Mouse (Mus musculus) intestine, postnatal 0 days (tissue): ENCODE measurements around the gene Cfap73. TPM values are rescaled to one million over a fixed set of nuclear protein-coding genes. Genes with fewer than 3 reads are reported as not detected.

Experiments used
- ATAC-seq: fragments of 200-750 bp; cut with Nextera tagmentation; 2 replicates; pipeline ENCODE4 v1.8.0; 2017; ENCODE audit warnings: mild to moderate bottlenecking, moderate TSS enrichment, moderate library complexity
- H3K27ac ChIP-seq: fragments of 300-500 bp; sonication (generic); 2 replicates; pipeline ENCODE4 v1.5.1; 2014; ENCODE audit warnings: mild to moderate bottlenecking, low read depth, low read length, moderate library complexity
- H3K27me3 ChIP-seq: fragments of 300-500 bp; sonication (generic); replicated peaks from 2 replicates; pipeline ENCODE4 v1.6.1; 2014; ENCODE audit warnings: low read length, mixed read lengths; ENCODE audit not compliant: control insufficient read depth, insufficient read depth
- H3K36me3 ChIP-seq: fragments of 300-500 bp; sonication (generic); 2 replicates; pipeline ENCODE4 v1.6.1; 2014; ENCODE audit warnings: mild to moderate bottlenecking, moderate library complexity; ENCODE audit not compliant: control insufficient read depth, insufficient read depth
- H3K4me1 ChIP-seq: fragments of 300-500 bp; sonication (generic); replicated peaks from 2 replicates; pipeline ENCODE4 v1.6.1; 2014; ENCODE audit warnings: antibody characterized with exemption, low read length, mixed read lengths; ENCODE audit not compliant: control insufficient read depth, insufficient read depth
- H3K4me2 ChIP-seq: fragments of 300-500 bp; sonication (generic); replicated peaks from 2 replicates; pipeline ENCODE4 v1.6.1; 2014; ENCODE audit warnings: low read depth, mild to moderate bottlenecking, moderate library complexity
- H3K4me3 ChIP-seq: fragments of 300-500 bp; sonication (generic); 2 replicates; pipeline ENCODE4 v1.5.1; 2014; ENCODE audit warnings: low read depth, low read length
- H3K9ac ChIP-seq: fragments of 300-500 bp; sonication (generic); 2 replicates; pipeline ENCODE4 v1.6.1; 2014; ENCODE audit warnings: mild to moderate bottlenecking, low read depth, low read length
- H3K9me3 ChIP-seq: fragments of 300-500 bp; sonication (generic); 2 replicates; pipeline ENCODE4 v1.6.1; 2016; ENCODE audit warnings: mixed run types; ENCODE audit not compliant: control insufficient read depth
- CTCF ChIP-seq: sonication (generic); IDR thresholded peaks from 2 replicates; pipeline ENCODE4 v1.5.1; 2016; ENCODE audit warnings: low read depth, mild to moderate bottlenecking, control low read depth, antibody characterized with exemption, moderate library complexity
- WGBS: fragments of 180-500 bp; shearing (Covaris S2); extraction: QIAGEN DNeasy Blood & Tissue Kit; methylation state at CpG from one replicate; pipeline ENCODE4 v1.1.7; 2014; 5-methylcytosine and 5-hydroxymethylcytosine counted together
- polyA plus RNA-seq: library from polyadenylated mRNA; unstranded; fragments of >200 nt; fragmentation: Nextera tagmentation; extraction: Ambion mirVana; gene quantifications from 2 replicates; pipeline ENCODE4 v1.2.1, GENCODE M21; 2015

Gene Cfap73
- polyA plus RNA-seq, 1 experiment from 2014 or later: not detected

DNA sequence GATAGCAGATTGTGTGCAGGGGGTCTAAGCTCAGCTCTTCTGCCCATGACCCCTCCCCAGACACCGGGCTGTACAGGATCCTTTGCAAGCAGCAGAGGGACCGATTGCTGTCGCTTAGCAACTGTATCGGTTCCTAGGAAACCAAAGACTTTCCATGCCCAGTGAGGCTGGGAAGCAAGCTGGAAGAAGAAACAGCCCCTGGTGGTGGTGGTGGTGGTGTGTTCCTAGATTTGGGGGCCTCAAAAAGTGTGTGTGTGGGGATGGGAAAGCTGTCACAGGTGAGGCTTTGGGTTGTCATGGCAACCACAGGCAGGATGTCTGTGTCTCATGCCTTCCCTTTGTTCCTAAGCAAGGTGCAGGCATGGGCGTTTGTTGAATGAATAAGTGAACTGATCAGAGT is 26.8 kb upstream of the Cfap73 start:
- Histone ChIP-seq H3K27ac (no peak overlapping the region), H3K27me3 (0 out of 2 replicates have a peak, but pooled peaks cover 6% of the 10 kb centered on the region), H3K4me3 (no peak overlapping the region), H3K9ac (no peak overlapping the region), H3K4me1 (no peaks in the 10 kb centered on the region), H3K4me2 (no peak overlapping the region), H3K9me3 (no peaks in the 10 kb centered on the region), H3K36me3 (no peaks in the 10 kb centered on the region)
- WGBS: 37% methylated on average over 5 of the region's 5 CpGs
- no peak for TF ChIP-seq CTCF
- no peak for ATAC-seq

DNA sequence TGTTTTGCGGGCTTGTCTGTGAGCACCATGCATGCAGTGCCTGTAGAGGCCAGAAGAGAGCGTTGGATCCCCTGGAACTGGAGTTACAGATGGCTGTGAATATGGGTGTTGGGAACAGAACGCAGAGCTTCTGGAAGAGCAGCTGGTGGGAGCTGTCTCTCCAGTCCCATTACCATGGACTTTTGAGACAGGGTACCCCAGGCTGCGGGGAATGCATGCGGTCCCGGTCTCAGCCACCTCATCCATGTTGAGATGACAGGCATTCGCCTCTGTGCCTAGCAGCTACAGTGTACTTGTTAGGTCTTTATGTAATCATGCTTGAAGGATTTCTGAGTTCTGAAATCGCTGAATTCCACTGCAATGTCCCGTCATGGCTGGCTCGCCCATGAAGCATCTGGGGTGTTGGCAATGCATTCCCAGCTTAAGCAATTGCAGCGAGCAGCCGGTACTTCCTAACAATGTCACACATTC is 22.3 kb upstream of the Cfap73 start:
- ATAC-seq: no peak
- Histone ChIP-seq H3K4me2 (no peak overlapping the region), H3K4me1 (no peaks in the 10 kb centered on the region), H3K4me3 (no peak overlapping the region), H3K9ac (no peak overlapping the region), H3K36me3 (no peaks in the 10 kb centered on the region), H3K27ac (no peak overlapping the region), H3K9me3 (no peaks in the 10 kb centered on the region), H3K27me3 (0 out of 2 replicates have a peak, but pooled peaks cover 4% of the 10 kb centered on the region)
- TF ChIP-seq CTCF: no peak
- 75% methylated on average over 12 of the region's 12 CpGs for WGBS

DNA sequence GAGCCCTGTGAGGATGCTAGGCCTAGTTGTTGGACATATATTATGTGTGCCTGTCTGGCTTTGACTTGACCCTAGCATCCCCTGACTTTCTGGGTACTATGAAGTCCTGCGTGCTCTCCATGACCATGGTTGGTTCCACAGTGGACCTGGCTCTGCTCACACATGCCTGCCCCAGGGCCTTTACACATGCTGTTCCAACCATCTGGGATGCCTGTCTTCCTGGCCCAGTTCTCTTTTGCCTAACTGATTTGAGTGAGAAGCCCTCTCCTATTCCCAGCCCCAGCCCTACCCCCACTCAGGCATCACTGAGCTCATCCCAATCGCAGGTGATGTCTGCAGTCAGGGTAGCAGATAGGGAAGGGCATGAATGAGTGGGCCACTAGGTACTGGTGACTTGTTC is 19.8 kb upstream of the Cfap73 start:
- TF ChIP-seq CTCF: no peak
- WGBS: 88% methylated on average over 2 of the region's 2 CpGs
- no peak overlapping the region for H3K9ac ChIP-seq

DNA sequence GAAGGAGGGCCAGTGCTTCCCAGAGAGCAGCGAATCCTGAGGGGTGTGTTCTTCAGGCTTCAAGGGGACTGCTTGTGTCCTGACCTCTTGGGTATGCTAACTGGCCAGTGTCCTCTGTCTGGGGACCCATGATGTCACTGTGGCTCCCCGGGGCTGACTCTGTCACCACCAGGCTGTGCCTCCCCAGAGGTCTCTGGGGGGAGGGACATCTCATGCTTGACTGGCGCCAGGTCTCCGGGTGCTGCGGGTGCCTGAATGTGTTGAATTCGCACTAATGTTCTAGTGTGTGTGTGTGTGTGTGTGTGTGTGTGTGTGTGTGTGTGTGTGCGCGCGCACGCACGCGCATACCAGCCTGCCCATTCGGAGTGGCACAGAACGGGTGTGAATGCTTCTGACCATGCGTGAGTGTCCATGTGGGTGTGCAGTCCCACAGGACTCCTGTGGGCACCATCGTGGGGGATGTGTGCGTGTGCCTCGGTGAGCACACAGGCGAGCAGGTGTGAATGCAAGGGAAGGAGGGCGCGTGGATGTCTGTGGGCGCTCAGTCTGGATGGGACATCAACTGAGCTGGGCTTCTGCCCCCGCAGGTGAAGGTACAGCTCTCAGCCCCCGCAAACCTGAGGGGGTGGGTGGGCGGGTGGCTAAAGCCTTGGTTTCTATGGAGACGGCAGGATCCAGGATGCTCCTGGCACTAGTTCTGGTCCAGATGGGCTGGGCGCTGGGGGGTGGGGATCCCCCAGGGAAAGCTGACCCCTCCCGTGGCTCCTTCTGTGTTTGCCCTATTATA is 19.1 kb upstream of the Cfap73 start:
- Histone ChIP-seq H3K9me3 (no peaks in the 10 kb centered on the region), H3K4me3 (no peak overlapping the region), H3K36me3 (no peaks in the 10 kb centered on the region), H3K4me1 (0 out of 2 replicates have a peak, but pooled peaks cover 2% of the 10 kb centered on the region), H3K27ac (no peak overlapping the region), H3K27me3 (peaks cover 16% of the 10 kb centered on the region), H3K9ac (no peak overlapping the region), H3K4me2 (no peak overlapping the region)
- TF ChIP-seq CTCF: no peak
- WGBS: 81% methylated on average over 28 of the region's 28 CpGs
- ATAC-seq: no peak

More for the DNA sequence above, 19.8 kb upstream of the Cfap73 start:
- Histone ChIP-seq H3K4me2 (no peak overlapping the region), H3K27me3 (peaks cover 14% of the 10 kb centered on the region), H3K4me3 (no peak overlapping the region), H3K9me3 (no peaks in the 10 kb centered on the region), H3K27ac (no peak overlapping the region), H3K4me1 (0 out of 2 replicates have a peak, but pooled peaks cover 2% of the 10 kb centered on the region), H3K36me3 (no peaks in the 10 kb centered on the region)
- no peak for ATAC-seq

DNA sequence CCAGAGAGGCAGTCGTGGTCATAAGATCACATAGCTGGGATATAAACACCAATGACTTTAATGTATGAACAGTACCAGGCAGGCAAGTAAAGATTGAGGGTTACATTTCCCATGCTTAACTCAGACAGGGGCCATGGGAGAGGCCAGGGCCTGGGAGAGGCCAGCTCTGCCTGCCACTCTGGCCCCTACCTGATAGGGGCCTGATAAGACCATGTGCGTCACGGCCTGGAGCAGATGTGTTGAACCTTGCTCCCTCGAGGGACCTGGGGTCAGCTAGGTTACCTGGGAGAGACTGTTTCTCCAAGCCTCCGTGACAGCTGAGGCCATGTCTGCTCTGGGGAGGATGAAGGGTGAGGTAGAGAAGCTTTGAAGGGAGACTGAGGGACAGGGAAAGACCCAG is 17.2 kb upstream of the Cfap73 start:
- TF ChIP-seq CTCF: no peak
- Histone ChIP-seq H3K9me3 (no peaks in the 10 kb centered on the region), H3K9ac (no peak overlapping the region), H3K27me3 (peaks cover 16% of the 10 kb centered on the region), H3K4me2 (peak overlapping the region; percentile 45), H3K4me1 (0 out of 2 replicates have a peak, but pooled peaks cover 2% of the 10 kb centered on the region), H3K36me3 (no peaks in the 10 kb centered on the region), H3K27ac (no peak overlapping the region), H3K4me3 (no peak overlapping the region)
- 33% methylated on average over 5 of the region's 5 CpGs for WGBS
- ATAC-seq: peak; percentile 39; the same call in 1 of the 2 replicates

DNA sequence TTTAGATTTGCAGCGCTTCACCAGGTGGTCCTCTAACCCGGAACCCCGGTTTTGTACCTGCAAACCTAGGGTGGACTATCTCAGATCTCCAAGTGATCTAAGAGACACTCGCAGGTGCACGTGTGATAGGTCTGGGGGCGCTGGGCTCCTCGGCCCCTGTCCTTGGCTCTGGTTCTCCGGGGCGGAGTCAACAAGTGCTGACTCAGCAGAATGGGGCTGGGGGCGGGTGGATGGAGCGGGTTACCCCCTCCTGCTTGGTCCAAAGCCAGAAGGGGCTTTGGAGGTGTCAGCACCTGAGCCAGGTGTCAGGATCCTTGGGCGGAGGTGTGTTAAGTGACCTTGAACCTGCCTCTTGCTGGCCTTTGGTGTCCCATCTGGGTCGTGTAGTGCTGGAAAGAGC is 15.9 kb upstream of the Cfap73 start:
- WGBS: 28% methylated on average over 13 of the region's 13 CpGs
- Histone ChIP-seq H3K4me3 (peak overlapping the region; percentile 33), H3K9ac (no peak overlapping the region), H3K4me2 (peak overlapping the region; percentile 68), H3K27me3 (peaks cover 16% of the 10 kb centered on the region), H3K9me3 (no peaks in the 10 kb centered on the region), H3K36me3 (no peaks in the 10 kb centered on the region), H3K4me1 (0 out of 2 replicates have a peak, but pooled peaks cover 2% of the 10 kb centered on the region), H3K27ac (no peak overlapping the region)
- ATAC-seq: no peak
- no peak for TF ChIP-seq CTCF
